Comparison of ENCODE assay signal across 16 mouse cellular contexts in the genomic region with DNA sequence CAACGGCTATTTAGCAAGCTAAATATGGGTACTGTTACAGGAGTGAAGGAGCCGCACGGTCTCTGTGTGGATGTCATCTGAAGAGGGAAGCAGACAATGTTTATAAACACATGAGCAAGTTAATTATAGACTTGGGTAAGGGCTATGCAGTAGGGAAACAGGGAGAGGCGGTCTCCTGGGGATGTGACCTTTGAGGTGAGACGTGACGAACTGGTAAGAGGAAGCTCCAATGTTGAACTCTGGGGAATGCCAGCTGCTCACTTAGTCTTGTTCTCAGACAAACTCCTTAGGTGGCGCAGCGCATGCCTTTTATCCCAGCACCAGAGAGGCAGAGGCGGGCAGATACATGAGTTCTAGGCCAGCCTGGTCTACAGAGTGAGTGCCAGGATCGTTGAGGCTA. TPM values are rescaled to one million over a fixed set of nuclear protein-coding genes. Genes with fewer than 3 reads are reported as not detected.
DNase-seq lines count a peak whose midpoint lies in the region; ATAC-seq and TF ChIP-seq lines count a peak whose summit lies in the region.
"Had no signal": no experiment of that assay in that cellular context is flagged by ENCODE, and none has a peak within 500 bp of the region (broad histone marks: within the 10 kb centered on the region; RNA-seq: fewer than 3 reads in every experiment).

No protein-coding gene starts in this region.

- 45% methylated on average over 10 of the region's 10 CpGs for WGBS in lung, postnatal 0 days
- 67% methylated on average over 10 of the region's 10 CpGs for WGBS in kidney, embryonic 16.5 days

- no peak overlapping the region for H3K4me2 ChIP-seq in lung, postnatal 0 days (replicated peaks; ENCODE audit: low read depth, low read length)
- H3K4me2 ChIP-seq in kidney, embryonic 16.5 days (replicated peaks; ENCODE audit: low read depth, low read length): no peak overlapping the region
- H3K4me2 ChIP-seq: embryonic facial prominence, embryonic 15.5 days; hindbrain, embryonic 15.5 days; liver, embryonic 12.5 days had no signal

- H3K4me3 ChIP-seq in gastrocnemius, adult 2 months: no peak overlapping the region
- H3K4me3 ChIP-seq in lung, postnatal 0 days (ENCODE audit: low read depth, low read length): no peak overlapping the region
- no peak overlapping the region for H3K4me3 ChIP-seq in kidney, embryonic 16.5 days (ENCODE audit: low read length)
- H3K4me3 ChIP-seq: embryonic facial prominence, embryonic 15.5 days; hindbrain, embryonic 15.5 days; layer of hippocampus, adult 2 months; liver, embryonic 12.5 days; myocyte had no signal

- DNase-seq in gastrocnemius, adult 2 months: peak; percentile 68
- no peak for DNase-seq in gastrocnemius, postnatal 10 days
- peak; percentile 58 for DNase-seq in lung, postnatal 0 days (ENCODE audit: low spot score)
- no peak for DNase-seq in lung, adult 18-20 months
- peak; percentile 65 for DNase-seq in splenic B cell, adult 2 months (ENCODE audit: low read depth, low spot score)
- DNase-seq in layer of hippocampus, postnatal 25 days (ENCODE audit: extremely low spot score in 1 of 2, low spot score in 1 of 2): no peak
- no peak for DNase-seq in frontal cortex, postnatal 25 days (ENCODE audit: low spot score in 2 of 2)
- DNase-seq: adrenal gland, postnatal 25 days had no signal

- no peaks in the 10 kb centered on the region for H3K9me3 ChIP-seq in lung, postnatal 0 days (ENCODE audit: low read length)
- no peaks in the 10 kb centered on the region for H3K9me3 ChIP-seq in kidney, embryonic 16.5 days (ENCODE audit: low read length)
- H3K9me3 ChIP-seq: embryonic facial prominence, embryonic 15.5 days; hindbrain, embryonic 15.5 days; liver, embryonic 12.5 days had no signal

- H3K4me1 ChIP-seq in lung, postnatal 0 days (ENCODE audit: insufficient read depth, low read depth, low read length): no peaks in the 10 kb centered on the region
- H3K4me1 ChIP-seq in kidney, embryonic 16.5 days (ENCODE audit: insufficient read depth, low read length): no peaks in the 10 kb centered on the region
- H3K4me1 ChIP-seq: embryonic facial prominence, embryonic 15.5 days had no signal

- 0 out of 2 replicates have a peak, but pooled peaks have one; percentile 1 for TF ChIP-seq CTCF in gastrocnemius, adult 2 months (IDR thresholded peaks at IDR 0.05)
- peak; percentile 12; the same call in 1 of the 2 replicates for TF ChIP-seq CTCF in lung, postnatal 0 days (IDR thresholded peaks at IDR 0.05)

- peak overlapping the region; percentile 84 for H3K27ac ChIP-seq in gastrocnemius, adult 2 months
- H3K27ac ChIP-seq in lung, postnatal 0 days (ENCODE audit: low read length): no peak overlapping the region; the same call in 1 of the 2 replicates
- H3K27ac ChIP-seq in kidney, embryonic 16.5 days (ENCODE audit: low read length): no peak overlapping the region
- H3K27ac ChIP-seq: embryonic facial prominence, embryonic 15.5 days; hindbrain, embryonic 15.5 days; layer of hippocampus, adult 2 months; liver, embryonic 12.5 days had no signal

- TF ChIP-seq EP300 in lung, postnatal 0 days (IDR thresholded peaks at IDR 0.05): no peak

- H3K9ac ChIP-seq in lung, postnatal 0 days (replicated peaks; ENCODE audit: low read depth): no peak overlapping the region
- H3K9ac ChIP-seq in kidney, embryonic 16.5 days (replicated peaks; ENCODE audit: low read length): no peak overlapping the region
- H3K9ac ChIP-seq: embryonic facial prominence, embryonic 15.5 days; hindbrain, embryonic 15.5 days; liver, embryonic 12.5 days had no signal

- ATAC-seq in lung, postnatal 0 days: peak; percentile 27
- peak; percentile 52; the same call in 1 of the 2 replicates for ATAC-seq in kidney, embryonic 16.5 days (ENCODE audit: low FRiP score, low TSS enrichment)
- ATAC-seq: forebrain, embryonic 16.5 days; liver, embryonic 12.5 days had no signal

- H3K27me3 ChIP-seq in lung, postnatal 0 days (replicated peaks; ENCODE audit: insufficient read depth, low read length): no peaks in the 10 kb centered on the region
- no peaks in the 10 kb centered on the region for H3K27me3 ChIP-seq in kidney, embryonic 16.5 days (ENCODE audit: insufficient read depth, low read length)
- H3K27me3 ChIP-seq in splenic B cell, adult 2 months (ENCODE audit: control insufficient read depth, insufficient read depth, low read length, poor library complexity, severe bottlenecking): no peaks in the 10 kb centered on the region
- H3K27me3 ChIP-seq: embryonic facial prominence, embryonic 15.5 days; hindbrain, embryonic 15.5 days had no signal

- no peaks in the 10 kb centered on the region for H3K36me3 ChIP-seq in lung, postnatal 0 days (ENCODE audit: insufficient read depth, low read length)
- no peaks in the 10 kb centered on the region for H3K36me3 ChIP-seq in kidney, embryonic 16.5 days (ENCODE audit: insufficient read depth, low read length)
- H3K36me3 ChIP-seq in splenic B cell, adult 2 months (ENCODE audit: control insufficient read depth, insufficient read depth, low read length, poor library complexity, severe bottlenecking): no peaks in the 10 kb centered on the region
- H3K36me3 ChIP-seq: embryonic facial prominence, embryonic 15.5 days; hindbrain, embryonic 15.5 days; liver, embryonic 12.5 days had no signal

- intact Hi-C loops in gastrocnemius, adult 2 months (cut with DNase I): loop anchor here (1.0 to 2.0 kb wide), 2 partner anchors 23 to 63 kb away; no protein-coding TSS in a partner anchor

RNA-seq across cellular contexts. Expression of a gene that starts 14.4 kb away (rescaled TPM):
- 100 to 1,000 TPM; 344 to 373 TPM for total RNA-seq in gastrocnemius, adult 2 months (2021)
- total RNA-seq in gastrocnemius, postnatal 10 days (2021): 100 to 1,000 TPM; 199 to 247 TPM
- polyA plus RNA-seq in lung, postnatal 0 days (2015; fragmentation: Nextera tagmentation; extraction: Ambion mirVana): 26.8 and 29.1 TPM in 2 replicates
- polyA plus RNA-seq in kidney, embryonic 16.5 days (2015; fragmentation: Nextera tagmentation; extraction: Ambion mirVana): 8.6 and 11.4 TPM in 2 replicates
- under 1 TPM in 1 of 2 experiments, not detected in 1; 0.52 TPM for total RNA-seq in layer of hippocampus, postnatal 25 days (2021)
- total RNA-seq: layer of hippocampus, adult 2 months; megakaryocyte-erythroid progenitor cell, adult 5-6 weeks had no signal

RNA-seq across cellular contexts. Expression of a gene that starts 22.6 kb away (rescaled TPM):
- 10 to 100 TPM; 21.0 to 36.7 TPM for total RNA-seq in gastrocnemius, adult 2 months (2021)
- total RNA-seq in gastrocnemius, postnatal 10 days (2021): 10 to 100 TPM; 44.5 to 48.7 TPM
- 18.4 and 21.0 TPM in 2 replicates for polyA plus RNA-seq in lung, postnatal 0 days (2015; fragmentation: Nextera tagmentation; extraction: Ambion mirVana)
- polyA plus RNA-seq in kidney, embryonic 16.5 days (2015; fragmentation: Nextera tagmentation; extraction: Ambion mirVana): 25.3 and 26.7 TPM in 2 replicates
- total RNA-seq in layer of hippocampus, postnatal 25 days (2021): 10 to 100 TPM; 48.8 to 62.9 TPM

RNA-seq across cellular contexts. Expression of a gene that starts 48.8 kb away (rescaled TPM):
- total RNA-seq in gastrocnemius, adult 2 months (2021): 10 to 100 TPM; 20.9 to 27.0 TPM
- total RNA-seq in gastrocnemius, postnatal 10 days (2021): 10 to 100 TPM; 40.9 to 53.0 TPM
- 82.2 and 82.9 TPM in 2 replicates for polyA plus RNA-seq in lung, postnatal 0 days (2015; fragmentation: Nextera tagmentation; extraction: Ambion mirVana)
- 181 TPM in 2 replicates for polyA plus RNA-seq in kidney, embryonic 16.5 days (2015; fragmentation: Nextera tagmentation; extraction: Ambion mirVana)
- total RNA-seq in layer of hippocampus, postnatal 25 days (2021): 100 to 1,000 TPM in 1 of 2 experiments, 10 to 100 TPM in 1; 87.1 to 103 TPM

RNA-seq across cellular contexts. Expression of a gene that starts 55.7 kb away (rescaled TPM):
- 1 to 10 TPM; 1.5 to 2.5 TPM for total RNA-seq in gastrocnemius, adult 2 months (2021)
- 10 to 100 TPM in 1 of 2 experiments, 1 to 10 TPM in 1; 7.2 to 10.1 TPM for total RNA-seq in gastrocnemius, postnatal 10 days (2021)
- 5.4 and 5.5 TPM in 2 replicates for polyA plus RNA-seq in lung, postnatal 0 days (2015; fragmentation: Nextera tagmentation; extraction: Ambion mirVana)
- polyA plus RNA-seq in kidney, embryonic 16.5 days (2015; fragmentation: Nextera tagmentation; extraction: Ambion mirVana): 5.8 and 6.0 TPM in 2 replicates
- 1 to 10 TPM; 2.7 to 4.3 TPM for total RNA-seq in layer of hippocampus, postnatal 25 days (2021)
- total RNA-seq: megakaryocyte-erythroid progenitor cell, adult 5-6 weeks had no signal

Comparison
In these comparisons a context has a peak if more than half of its experiments do, and no peak if none do; other contexts are left out.
1. DNase-seq: peak in gastrocnemius, adult 2 months (single experiment), lung, postnatal 0 days (single experiment) and splenic B cell, adult 2 months (single experiment); none in gastrocnemius, postnatal 10 days (single experiment), lung, adult 18-20 months (0 of 2), layer of hippocampus, postnatal 25 days (0 of 2) and frontal cortex, postnatal 25 days (0 of 2).
2. RNA of a gene that starts 14.4 kb away (total RNA-seq): 344 to 373 TPM in gastrocnemius, adult 2 months and 199 to 247 TPM in gastrocnemius, postnatal 10 days; 0.52 TPM in layer of hippocampus, postnatal 25 days; every median in the first group is over 100 times any median in the second.